Mouse (Mus musculus): ENCODE measurements at regions not wholly inside any gene's neighbourhood (a gene's known extent, or its start where the extent isn't known, plus 50 kb on each side); places are given as distances from the start of the nearest gene placed in this dataset.
A peak's percentile ranks its signal among the peaks of the same experiment; 100 is the strongest.

DNA sequence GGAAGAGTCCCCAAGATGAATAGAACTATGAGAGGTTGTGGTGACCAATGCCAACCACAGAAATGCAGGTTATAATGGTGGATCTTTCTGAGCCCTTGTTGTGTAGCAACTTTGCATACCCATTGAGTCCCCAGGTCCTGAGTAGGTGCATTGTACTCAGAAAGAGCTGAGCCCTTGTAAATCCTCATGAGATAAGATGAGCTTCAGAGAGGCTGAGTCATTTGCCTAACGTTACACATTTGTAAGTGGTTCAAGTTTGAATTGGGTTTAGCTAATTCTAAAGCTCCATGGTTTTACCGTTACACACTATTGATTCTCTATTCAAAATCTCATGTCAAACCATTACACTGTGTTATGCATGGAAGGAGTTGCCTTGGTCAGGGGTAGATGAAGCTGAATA is 1349.9 kb upstream of the A1bg start:
- intact Hi-C loops (cut with DNase I): no loop called here
- no peak overlapping the region for H3K4me3 ChIP-seq
- DNase-seq: no peak
- H3K27ac ChIP-seq: no peak overlapping the region
- no peak for TF ChIP-seq CTCF (IDR thresholded peaks at IDR 0.05)

DNA sequence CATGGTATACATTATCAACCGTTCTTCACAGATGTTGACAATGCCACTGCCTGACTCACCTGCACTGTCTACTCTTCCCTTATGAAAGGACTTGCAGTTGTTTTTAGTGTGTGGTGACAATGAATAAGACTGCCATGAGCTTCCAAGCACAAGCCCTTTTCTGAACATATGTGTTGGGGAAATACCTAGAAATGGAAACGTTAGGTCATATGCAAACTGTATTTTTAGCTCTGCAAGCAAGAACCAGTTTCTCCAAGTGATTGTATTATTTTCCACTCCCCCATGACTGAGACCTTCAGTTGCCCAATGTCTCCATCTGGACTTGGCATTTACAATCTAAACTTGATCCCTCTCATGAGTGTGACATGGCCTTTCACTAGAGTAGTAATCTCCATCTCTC is 1348.6 kb upstream of the A1bg start:
- intact Hi-C loops (cut with DNase I): no loop called here
- Histone ChIP-seq H3K4me3 (no peak overlapping the region), H3K27ac (0 out of 2 replicates have a peak overlapping the region, but pooled peaks have one; percentile 31)
- TF ChIP-seq CTCF (IDR thresholded peaks at IDR 0.05): no peak
- no peak for DNase-seq

DNA sequence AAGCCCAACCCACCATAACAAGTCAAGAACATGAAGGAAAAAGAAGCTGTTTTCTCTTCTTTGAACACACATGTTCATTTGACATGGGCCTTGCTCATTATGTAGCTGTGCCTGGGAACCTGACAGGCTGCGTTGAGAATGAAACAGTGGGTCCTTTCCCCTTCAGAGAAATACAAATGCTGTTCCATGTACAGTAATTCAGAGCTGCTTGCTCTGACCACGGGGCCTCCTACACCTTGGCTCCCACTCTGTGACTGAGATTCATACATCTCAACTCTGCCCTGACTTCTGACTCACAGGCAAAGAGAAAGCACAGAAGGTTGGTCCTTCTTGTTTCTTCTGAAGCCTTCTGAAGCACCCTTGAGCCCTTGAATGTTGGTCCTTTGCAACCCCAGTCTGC is 1345.4 kb upstream of the A1bg start:
- no peak for DNase-seq
- no peak overlapping the region for H3K4me3 ChIP-seq
- no peak overlapping the region for H3K27ac ChIP-seq
- intact Hi-C loops (cut with DNase I): no loop called here
- no peak for TF ChIP-seq CTCF (IDR thresholded peaks at IDR 0.05)

DNA sequence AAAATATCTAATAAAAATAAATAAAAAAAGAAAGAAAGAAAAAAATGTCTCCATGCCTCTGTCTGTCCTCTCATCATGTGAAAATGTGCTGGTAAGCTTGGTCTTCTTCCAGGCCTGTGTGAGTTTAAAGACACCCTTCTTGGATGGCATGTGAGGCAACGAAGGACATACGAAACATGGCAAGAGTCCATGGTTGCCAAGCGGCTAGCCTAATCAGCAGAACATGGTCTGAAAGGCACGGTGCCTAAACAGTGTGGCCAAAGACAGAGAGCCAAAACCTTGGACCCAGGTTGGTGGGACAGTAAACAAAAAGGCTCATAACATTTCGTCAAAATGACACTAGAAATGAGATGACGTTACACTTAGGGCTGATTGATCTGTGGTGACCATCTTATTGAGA is 1344.7 kb upstream of the A1bg start:
- DNase-seq: no peak
- intact Hi-C loops (cut with DNase I): no loop called here

DNA sequence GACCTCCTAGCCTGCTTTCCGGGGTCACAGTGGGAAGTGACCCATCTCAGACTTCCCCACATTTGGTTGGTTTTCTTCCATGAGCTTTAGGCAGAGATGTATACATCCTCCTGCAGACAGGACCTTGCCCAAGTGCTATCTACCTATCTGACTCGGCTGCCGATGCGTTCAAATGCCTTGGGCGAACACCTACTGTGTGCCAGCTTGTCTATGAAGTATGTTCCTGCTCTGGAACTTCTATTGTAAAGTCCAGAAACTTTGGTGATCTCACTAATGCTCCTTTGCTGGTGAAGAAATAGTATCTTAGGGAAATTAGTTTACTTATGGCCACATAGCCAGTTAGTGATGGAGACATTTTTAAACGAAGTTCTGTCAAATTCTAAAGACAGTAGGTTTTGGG is 1343.2 kb upstream of the A1bg start:
- Histone ChIP-seq H3K4me3 (no peak overlapping the region), H3K27ac (no peak overlapping the region)
- DNase-seq: no peak
- no peak for TF ChIP-seq CTCF (IDR thresholded peaks at IDR 0.05)
- intact Hi-C loops (cut with DNase I): no loop called here

More for the DNA sequence above, 1344.7 kb upstream of the A1bg start:
- Histone ChIP-seq H3K27ac (no peak overlapping the region), H3K4me3 (no peak overlapping the region)
- no peak for TF ChIP-seq CTCF (IDR thresholded peaks at IDR 0.05)

DNA sequence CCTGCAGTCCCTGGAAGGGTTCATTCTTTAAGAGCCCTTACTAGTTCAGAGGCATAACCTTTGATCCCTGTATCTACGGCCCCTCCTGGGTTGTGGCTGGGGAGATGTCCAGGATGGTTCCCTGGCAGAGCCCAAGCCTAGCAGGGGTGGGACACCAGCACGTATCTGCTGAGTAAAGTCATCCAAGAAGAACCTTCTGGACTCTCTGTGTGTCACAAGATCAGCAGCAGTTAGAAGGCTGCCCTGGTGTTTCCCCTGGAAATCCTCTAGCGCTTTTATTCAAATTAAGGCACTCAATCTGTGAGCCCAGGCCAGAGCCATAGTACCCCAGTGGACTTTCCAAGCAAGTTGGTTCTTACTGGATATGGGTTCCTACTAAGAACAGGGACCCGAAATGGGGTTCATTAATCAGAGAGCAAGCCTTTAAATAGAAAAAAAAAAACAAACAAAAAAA is 1342.7 kb upstream of the A1bg start:
- Histone ChIP-seq H3K4me3 (no peak overlapping the region), H3K27ac (no peak overlapping the region)
- DNase-seq: no peak
- intact Hi-C loops (cut with DNase I): no loop called here
- no peak for TF ChIP-seq CTCF (IDR thresholded peaks at IDR 0.05)

DNA sequence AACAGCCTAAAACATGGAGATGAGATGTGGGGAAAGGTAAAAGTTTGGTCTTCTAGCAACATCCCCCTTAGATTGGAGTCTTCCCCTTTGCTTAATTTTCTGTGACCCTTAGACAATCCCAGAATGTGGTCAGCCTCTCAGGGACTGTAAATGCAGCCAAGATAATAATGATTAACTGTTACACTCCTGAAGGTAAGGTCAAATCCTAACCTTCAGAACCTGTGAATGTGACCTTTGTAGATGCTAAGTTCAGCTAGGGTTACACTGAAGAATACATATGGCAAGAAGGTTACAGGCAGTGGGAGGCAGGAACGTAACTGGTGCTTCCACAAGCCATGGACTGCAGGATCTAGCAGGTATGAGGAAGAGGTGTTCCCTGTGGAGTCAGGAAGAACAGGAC is 1342.2 kb upstream of the A1bg start:
- no peak overlapping the region for H3K4me3 ChIP-seq
- intact Hi-C loops (cut with DNase I): no loop called here
- no peak for TF ChIP-seq CTCF (IDR thresholded peaks at IDR 0.05)
- H3K27ac ChIP-seq: no peak overlapping the region
- DNase-seq: no peak

DNA sequence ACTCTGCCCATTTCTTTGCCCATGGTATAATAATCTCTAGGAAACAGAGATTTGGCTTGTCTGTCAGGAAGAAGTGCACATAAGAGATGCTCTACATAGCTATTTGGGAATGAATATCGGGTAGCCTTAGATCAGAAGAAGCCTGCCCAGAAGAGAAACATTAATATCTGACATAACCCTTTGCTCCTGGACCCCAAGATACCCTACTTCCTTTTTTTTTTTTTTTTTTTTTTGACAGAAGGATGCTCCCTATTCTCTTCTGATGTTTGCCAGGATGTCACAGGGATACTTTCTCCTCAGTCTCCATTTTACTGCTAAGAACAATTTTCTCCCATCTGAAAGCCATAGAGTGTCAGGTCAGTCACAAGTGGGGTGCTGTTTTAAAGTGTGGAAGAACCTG is 1341.4 kb upstream of the A1bg start:
- no peak overlapping the region for H3K27ac ChIP-seq
- intact Hi-C loops (cut with DNase I): no loop called here
- H3K4me3 ChIP-seq: no peak overlapping the region
- no peak for DNase-seq
- no peak for TF ChIP-seq CTCF (IDR thresholded peaks at IDR 0.05)

DNA sequence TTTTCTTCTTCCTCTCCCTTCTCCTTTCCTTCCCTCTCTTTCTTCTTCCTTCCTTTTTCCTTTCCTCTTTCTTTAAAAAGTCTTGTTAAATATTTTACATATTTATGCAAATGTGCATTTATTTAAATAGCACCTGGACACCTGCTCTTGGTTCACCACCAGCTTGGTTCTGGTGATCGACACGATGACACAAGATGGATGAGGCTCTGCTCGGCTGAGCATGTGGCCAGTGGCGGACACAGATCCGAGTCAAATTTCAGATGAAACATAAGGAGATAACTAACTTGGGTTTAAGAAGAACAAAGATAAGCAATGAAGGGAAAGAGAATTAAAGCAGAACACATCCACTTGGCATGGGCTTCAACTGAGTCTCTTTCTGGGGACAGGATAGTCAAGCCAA is 1339.7 kb upstream of the A1bg start:
- intact Hi-C loops (cut with DNase I): no loop called here
- no peak overlapping the region for H3K4me3 ChIP-seq
- no peak for TF ChIP-seq CTCF (IDR thresholded peaks at IDR 0.05)

DNA sequence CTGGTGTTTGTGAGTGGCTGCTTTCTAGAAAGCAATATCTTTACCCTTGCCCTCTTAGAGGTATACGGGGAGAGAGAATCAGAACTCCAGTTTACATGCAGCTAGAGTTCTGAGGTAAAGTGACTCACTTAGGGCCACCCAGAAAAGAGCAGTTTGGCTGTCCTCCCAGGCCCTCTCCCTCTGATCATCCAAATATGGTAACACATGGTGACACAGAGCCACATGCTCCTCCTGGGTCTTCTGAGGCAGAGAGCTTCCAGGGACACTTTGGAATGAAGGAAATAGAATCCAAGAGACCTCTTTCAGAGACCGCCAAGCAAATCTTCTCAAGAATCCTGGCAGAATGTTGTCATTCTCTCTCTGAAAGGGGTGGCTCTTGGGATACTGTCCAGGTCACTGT is 1338.7 kb upstream of the A1bg start:
- peak; percentile 48 for DNase-seq
- Histone ChIP-seq H3K4me3 (no peak overlapping the region), H3K27ac (0 out of 2 replicates have a peak overlapping the region, but pooled peaks have one; percentile 41)
- intact Hi-C loops (cut with DNase I): no loop called here
- no peak for TF ChIP-seq CTCF (IDR thresholded peaks at IDR 0.05)

More for the DNA sequence above, 1339.7 kb upstream of the A1bg start:
- DNase-seq: no peak
- H3K27ac ChIP-seq: no peak overlapping the region

DNA sequence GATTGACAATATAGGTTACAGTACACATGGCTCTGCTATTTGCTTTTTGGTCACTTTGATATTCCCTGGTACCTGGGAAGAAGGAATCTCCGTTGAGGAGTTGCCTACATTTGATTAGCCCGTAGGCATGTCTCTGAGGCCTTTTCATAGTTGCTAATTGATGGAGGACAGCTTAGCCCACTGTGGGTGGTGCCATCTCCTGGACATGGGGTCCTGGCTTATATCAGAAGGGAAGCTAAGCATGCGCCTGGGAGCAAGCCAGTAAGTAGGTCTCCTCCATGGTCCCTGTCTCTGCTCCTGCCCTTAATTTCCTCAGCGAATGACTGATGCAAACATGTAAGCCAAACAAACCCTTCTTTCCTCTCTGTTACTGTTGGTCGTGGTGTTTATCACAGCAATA is 1335.8 kb upstream of the A1bg start:
- TF ChIP-seq CTCF (IDR thresholded peaks at IDR 0.05): no peak
- intact Hi-C loops (cut with DNase I): no loop called here

DNA sequence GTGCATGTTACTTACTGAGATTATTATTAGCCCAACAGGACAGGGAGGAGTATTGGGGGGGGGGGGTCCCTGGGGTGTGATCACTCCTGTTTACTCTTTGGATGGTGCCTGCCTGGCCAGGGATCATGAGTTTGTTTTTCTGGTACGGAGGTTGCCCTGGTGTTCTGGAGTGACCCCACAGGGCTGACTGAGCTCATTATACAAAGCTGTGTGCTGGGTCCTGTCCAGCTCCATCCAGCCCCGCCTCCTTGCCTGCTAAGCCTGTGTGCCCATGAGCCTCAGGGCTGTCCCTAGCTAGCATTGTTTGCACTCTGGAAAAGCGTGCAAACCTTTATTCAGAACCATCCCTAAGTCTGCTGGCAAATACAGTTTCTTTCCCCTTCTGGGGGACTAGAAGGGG is 1335.1 kb upstream of the A1bg start:
- Histone ChIP-seq H3K4me3 (no peak overlapping the region), H3K27ac (peak overlapping the region; percentile 73)
- DNase-seq: peak; percentile 81
- intact Hi-C loops (cut with DNase I): no loop called here
- no peak for TF ChIP-seq CTCF (IDR thresholded peaks at IDR 0.05)

More for the DNA sequence above, 1335.8 kb upstream of the A1bg start:
- H3K27ac ChIP-seq: peak overlapping the region; percentile 73
- no peak for DNase-seq
- no peak overlapping the region for H3K4me3 ChIP-seq

DNA sequence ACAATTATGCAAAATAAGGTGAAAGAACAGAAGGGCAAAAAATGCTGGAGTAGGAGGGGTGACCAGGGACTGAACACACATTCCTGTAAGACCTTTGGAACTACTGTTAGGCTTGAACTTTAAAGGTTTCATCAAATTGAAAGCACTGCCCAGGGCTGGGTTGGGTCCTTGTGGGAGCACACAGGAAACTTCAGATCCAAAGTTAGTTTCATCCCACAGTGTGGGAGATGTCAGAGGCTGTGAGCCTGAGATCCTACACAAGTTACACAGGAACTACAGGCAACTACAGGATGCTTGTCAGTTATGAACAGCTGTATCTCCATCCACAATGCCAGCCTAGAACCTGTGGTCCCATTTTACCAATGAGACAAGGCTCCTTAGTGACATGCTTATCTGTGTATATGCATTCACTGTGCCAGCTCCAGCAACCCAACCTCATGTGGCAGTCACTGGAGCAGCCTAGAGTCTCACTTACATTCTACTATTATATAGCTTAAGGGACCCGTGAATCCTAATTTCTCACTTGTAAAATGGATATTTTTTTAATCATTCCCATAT is 1334.4 kb upstream of the A1bg start:
- Histone ChIP-seq H3K27ac (peak overlapping the region; percentile 73), H3K4me3 (no peak overlapping the region)
- DNase-seq: no peak
- no peak for TF ChIP-seq CTCF (IDR thresholded peaks at IDR 0.05)
- intact Hi-C loops (cut with DNase I): no loop called here

DNA sequence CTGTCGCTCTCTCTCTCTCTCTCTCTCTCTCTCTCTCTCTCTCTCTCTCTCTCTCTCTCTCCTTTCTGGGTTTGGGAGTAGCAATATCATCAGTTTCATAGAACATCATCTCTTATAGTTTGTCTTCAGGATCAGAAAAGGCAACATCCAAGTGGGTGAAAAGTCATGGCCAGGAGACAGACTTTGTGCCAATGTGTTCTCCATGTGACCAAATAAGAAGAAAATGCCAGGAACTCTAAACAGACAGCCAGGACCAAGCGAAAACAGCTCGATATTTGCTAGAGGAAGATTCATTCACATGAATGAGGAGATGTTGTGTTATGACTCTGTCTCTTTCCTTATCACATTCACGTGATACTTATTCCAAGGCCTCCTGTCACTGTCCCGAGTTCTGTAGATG is 1332.8 kb upstream of the A1bg start:
- intact Hi-C loops (cut with DNase I): no loop called here
- TF ChIP-seq CTCF (IDR thresholded peaks at IDR 0.05): no peak
- DNase-seq: no peak
- Histone ChIP-seq H3K27ac (no peak overlapping the region), H3K4me3 (no peak overlapping the region)
